Mouse (Mus musculus): ENCODE results near the gene Nup35.
A peak's percentile ranks its signal among the peaks of the same experiment; 100 is the strongest.

The Nup35 gene

GRCm38 (mm10) chr2:80616854-80617737 is at the start of gene Nup35, which contains the start of gene Dusp19:
Gene Nup35, plus strand, starts transcription at chr2:80617236.
Gene Dusp19, plus strand, starts transcription at chr2:80617045.
- DNase-seq (ENCODE audit: low spot score in 2 of 2): peak; percentile 79 to 89

GRCm38 (mm10) chr2:80567411-80567810 is 49.6 kb upstream of the Nup35 start:
- DNase-seq (ENCODE audit: low spot score in 2 of 2): no peak

GRCm38 (mm10) chr2:80570656-80571055 is 46.4 kb upstream of the Nup35 start:
- no peak for DNase-seq (ENCODE audit: low spot score in 2 of 2)

GRCm38 (mm10) chr2:80577286-80577685 is 39.8 kb upstream of the Nup35 start:
- no peak for DNase-seq (ENCODE audit: low spot score in 2 of 2)

- no peak for DNase-seq (ENCODE audit: low spot score in 2 of 2)
Measured at GRCm38 (mm10) chr2:80579253-80579891, 37.7 kb upstream of the Nup35 start.

- DNase-seq (ENCODE audit: low spot score in 2 of 2): peak; percentile 35 to 63
Measured at GRCm38 (mm10) chr2:80580311-80580961, 36.6 kb upstream of the Nup35 start.

- DNase-seq (ENCODE audit: low spot score in 2 of 2): peak; percentile 80 to 87
Measured at GRCm38 (mm10) chr2:80581043-80581711, 35.9 kb upstream of the Nup35 start, which contains the start of gene Nckap1. Gene Nckap1, minus strand, starts transcription at chr2:80581380.

GRCm38 (mm10) chr2:80582356-80582755 is 34.7 kb upstream of the Nup35 start:
- DNase-seq (ENCODE audit: low spot score in 2 of 2): no peak

- DNase-seq (ENCODE audit: low spot score in 2 of 2): no peak
Measured at GRCm38 (mm10) chr2:80594215-80594918, 22.7 kb upstream of the Nup35 start.

- no peak for DNase-seq (ENCODE audit: low spot score in 2 of 2)
Measured at GRCm38 (mm10) chr2:80596960-80597359, 20.1 kb upstream of the Nup35 start.

GRCm38 (mm10) chr2:80599850-80600249 is 17.2 kb upstream of the Nup35 start:
- no peak for DNase-seq (ENCODE audit: low spot score in 2 of 2)

- no peak for DNase-seq (ENCODE audit: low spot score in 2 of 2)
Measured at GRCm38 (mm10) chr2:80600611-80601010, 16.4 kb upstream of the Nup35 start.

GRCm38 (mm10) chr2:80602756-80603155 is 14.3 kb upstream of the Nup35 start:
- DNase-seq (ENCODE audit: low spot score in 2 of 2): no peak

- no peak for DNase-seq (ENCODE audit: low spot score in 2 of 2)
Measured at GRCm38 (mm10) chr2:80603771-80604426, 13.1 kb upstream of the Nup35 start.

GRCm38 (mm10) chr2:80612286-80612685 is 4.8 kb upstream of the Nup35 start:
- no peak for DNase-seq (ENCODE audit: low spot score in 2 of 2)

GRCm38 (mm10) chr2:80612796-80613195 is 4.2 kb upstream of the Nup35 start:
- DNase-seq (ENCODE audit: low spot score in 2 of 2): no peak

GRCm38 (mm10) chr2:80618991-80619390 is 2.0 kb downstream of the Nup35 start:
- no peak for DNase-seq (ENCODE audit: low spot score in 2 of 2)

GRCm38 (mm10) chr2:80621921-80622320 is 4.9 kb downstream of the Nup35 start:
- DNase-seq (ENCODE audit: low spot score in 2 of 2): no peak

- DNase-seq (ENCODE audit: low spot score in 2 of 2): no peak
Measured at GRCm38 (mm10) chr2:80624523-80624922, 7.5 kb downstream of the Nup35 start.

GRCm38 (mm10) chr2:80632336-80633026 is 15.4 kb downstream of the Nup35 start:
- DNase-seq (ENCODE audit: low spot score in 2 of 2): no peak

Data from spleen, postnatal 10 days (tissue).